Mouse (Mus musculus) neural tube, embryonic 13.5 days (tissue): ENCODE measurements around the gene Bak1. TPM values are rescaled to one million over a fixed set of nuclear protein-coding genes. Genes with fewer than 3 reads are reported as not detected.
A peak's percentile ranks its signal among the peaks of the same experiment; 100 is the strongest.

Experiments
- ATAC-seq: fragments of 200-750 bp; cut with Nextera tagmentation; 2 replicates; pipeline ENCODE4 v1.8.0; 2017; ENCODE audit warnings: low read depth, mild to moderate bottlenecking, moderate TSS enrichment, moderate library complexity
- H3K27ac ChIP-seq: fragments of 300-500 bp; sonication (generic); replicated peaks from 2 replicates; pipeline ENCODE4 v1.5.1; 2015; ENCODE audit warnings: moderate library complexity, mild to moderate bottlenecking, inconsistent platforms
- H3K27me3 ChIP-seq: fragments of 300-500 bp; sonication (generic); 2 replicates; pipeline ENCODE4 v1.6.1; 2015; ENCODE audit warnings: mild to moderate bottlenecking, inconsistent platforms
- H3K36me3 ChIP-seq: fragments of 300-500 bp; sonication (generic); 2 replicates; pipeline ENCODE4 v1.6.1; 2015; ENCODE audit warnings: mild to moderate bottlenecking, inconsistent platforms
- H3K4me1 ChIP-seq: fragments of 300-500 bp; sonication (generic); replicated peaks from 2 replicates; pipeline ENCODE4 v1.6.1; 2015; ENCODE audit warnings: inconsistent platforms
- H3K4me2 ChIP-seq: fragments of 300-500 bp; sonication (generic); 2 replicates; pipeline ENCODE4 v1.6.1; 2015; ENCODE audit warnings: inconsistent platforms, mild to moderate bottlenecking, moderate library complexity
- H3K4me3 ChIP-seq: fragments of 300-500 bp; sonication (generic); 2 replicates; pipeline ENCODE4 v1.5.1; 2015; ENCODE audit warnings: mild to moderate bottlenecking, inconsistent platforms
- H3K9ac ChIP-seq: fragments of 300-500 bp; sonication (generic); 2 replicates; pipeline ENCODE4 v1.6.1; 2015; ENCODE audit warnings: moderate library complexity, mild to moderate bottlenecking, inconsistent platforms
- H3K9me3 ChIP-seq: fragments of 300-500 bp; sonication (generic); 2 replicates; pipeline ENCODE4 v1.6.1; 2016; ENCODE audit warnings: inconsistent platforms
- WGBS: fragments of 180-500 bp; shearing (Covaris S2); methylation state at CpG from one replicate; pipeline ENCODE4 v1.1.7; 2015; 5-methylcytosine and 5-hydroxymethylcytosine counted together
- polyA plus RNA-seq: library from polyadenylated mRNA; unstranded; fragments of >200 nt; fragmentation: Nextera tagmentation; extraction: Ambion mirVana; gene quantifications from 2 replicates; pipeline ENCODE4 v1.2.1, GENCODE M21; 2015

Bak1 gene
- polyA plus RNA-seq, 1 experiment from 2014 or later: 3.3 TPM

DNA sequence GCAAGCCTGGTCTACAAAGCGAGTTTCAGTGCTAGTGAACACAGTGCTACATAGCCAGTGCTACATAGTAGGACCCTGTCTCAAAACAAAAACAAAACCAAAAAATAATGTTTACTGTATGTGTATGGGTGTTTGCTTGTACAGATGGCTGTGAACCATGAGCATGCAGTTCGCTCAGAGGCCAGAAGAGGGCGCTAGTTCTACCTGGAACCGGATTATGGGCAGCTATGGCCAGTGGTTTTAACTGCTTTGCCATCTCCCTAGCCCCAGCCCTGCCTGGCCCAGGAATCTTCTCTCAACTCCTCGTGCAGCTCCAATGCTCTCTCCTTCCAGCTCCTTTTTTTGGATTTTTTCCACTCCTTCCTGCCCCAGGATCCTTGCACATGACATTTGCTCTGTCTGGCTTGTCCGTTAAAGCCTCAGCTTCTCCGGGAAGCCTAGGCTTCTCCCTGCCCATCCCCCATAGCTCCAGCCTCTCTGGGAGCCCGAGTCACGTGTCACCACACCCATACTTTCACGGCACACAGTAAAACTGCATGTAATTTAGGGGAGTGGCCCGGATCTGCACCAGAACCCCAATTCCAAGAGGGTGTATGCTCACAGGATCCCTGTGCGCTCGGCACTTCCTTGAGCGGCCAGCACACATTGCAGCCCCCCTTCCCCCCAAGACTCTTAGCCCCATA lies 19.1 kb upstream of the Bak1 start:
- H3K9me3 ChIP-seq: no peaks in the 10 kb centered on the region
- no peak for ATAC-seq
- peaks cover 12% of the 10 kb centered on the region for H3K4me1 ChIP-seq
- no peak overlapping the region for H3K4me2 ChIP-seq
- no peak overlapping the region for H3K4me3 ChIP-seq
- H3K36me3 ChIP-seq: no peaks in the 10 kb centered on the region
- peak overlapping the region; percentile 72 for H3K27ac ChIP-seq
- H3K9ac ChIP-seq: no peak overlapping the region
- WGBS: 78% methylated on average over 14 of the region's 14 CpGs
- no peaks in the 10 kb centered on the region for H3K27me3 ChIP-seq

DNA sequence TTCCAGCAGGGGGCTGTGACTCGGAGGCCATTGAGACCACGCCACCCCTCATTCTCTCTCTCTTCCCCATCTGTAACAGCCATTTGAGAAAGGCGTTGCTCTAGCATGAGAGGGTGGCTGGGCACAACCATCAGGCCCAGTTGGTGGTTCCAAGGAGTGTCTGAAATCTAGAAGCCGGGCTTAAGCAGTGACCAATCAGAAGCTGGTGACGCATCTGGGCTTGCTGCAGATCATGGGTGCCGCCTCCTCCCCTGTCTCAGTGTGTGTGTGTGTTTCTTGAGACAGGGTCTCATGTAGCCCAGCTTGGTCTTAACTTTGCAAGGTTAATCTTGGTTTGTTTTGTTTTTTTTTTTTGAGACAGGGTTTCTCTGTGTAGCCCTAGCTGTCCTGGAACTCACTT lies 16.4 kb upstream of the Bak1 start:
- Histone ChIP-seq H3K4me2 (no peak overlapping the region), H3K9ac (no peak overlapping the region), H3K4me1 (peaks cover 19% of the 10 kb centered on the region), H3K27ac (no peak overlapping the region), H3K36me3 (no peaks in the 10 kb centered on the region), H3K9me3 (no peaks in the 10 kb centered on the region), H3K27me3 (no peaks in the 10 kb centered on the region), H3K4me3 (no peak overlapping the region)
- no peak for ATAC-seq
- 86% methylated on average over 6 of the region's 6 CpGs for WGBS

DNA sequence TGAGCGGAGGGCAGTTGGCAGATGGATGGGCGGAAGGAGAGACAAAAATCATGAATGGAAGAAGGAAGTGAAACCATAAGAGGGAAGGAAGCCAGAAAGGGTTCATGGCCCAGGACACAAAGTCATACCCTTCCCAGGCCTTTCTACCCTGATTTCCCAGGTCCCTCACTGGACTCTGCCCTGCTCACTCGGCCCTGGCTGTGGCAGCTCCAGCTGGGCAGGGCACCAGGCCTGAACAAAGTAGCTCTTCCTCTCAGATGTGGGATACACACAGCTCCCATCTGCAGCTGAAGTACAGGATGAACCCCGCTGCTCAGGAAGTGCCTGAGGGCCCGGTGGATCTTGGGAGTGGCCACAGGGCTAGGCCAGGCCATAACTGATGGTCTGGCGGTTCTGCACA lies 14.0 kb upstream of the Bak1 start:
- H3K9me3 ChIP-seq: no peaks in the 10 kb centered on the region
- no peak overlapping the region for H3K27ac ChIP-seq
- H3K36me3 ChIP-seq: no peaks in the 10 kb centered on the region
- ATAC-seq: no peak
- peaks cover 37% of the 10 kb centered on the region for H3K4me1 ChIP-seq
- no peak overlapping the region for H3K4me3 ChIP-seq
- H3K27me3 ChIP-seq: no peaks in the 10 kb centered on the region
- no peak overlapping the region for H3K4me2 ChIP-seq
- 64% methylated on average over 6 of the region's 6 CpGs for WGBS
- H3K9ac ChIP-seq: 0 out of 2 replicates have a peak overlapping the region, but pooled peaks have one; percentile 26

DNA sequence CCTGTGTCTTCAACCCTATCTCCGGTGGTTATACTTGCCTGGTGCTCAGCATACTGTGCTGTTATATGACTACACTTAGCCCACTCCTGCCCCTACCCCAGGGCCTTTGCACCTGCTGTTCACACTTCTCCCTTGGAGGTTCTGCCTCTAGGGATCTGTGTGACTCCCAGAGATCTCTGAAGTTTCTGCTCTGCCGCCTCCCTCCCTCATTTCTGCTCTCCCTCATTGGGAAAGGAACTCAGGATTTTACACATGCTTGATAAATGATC lies 12.9 kb upstream of the Bak1 start:
- no peak overlapping the region for H3K4me2 ChIP-seq
- WGBS: 83% methylated on average over 2 of the region's 2 CpGs

DNA sequence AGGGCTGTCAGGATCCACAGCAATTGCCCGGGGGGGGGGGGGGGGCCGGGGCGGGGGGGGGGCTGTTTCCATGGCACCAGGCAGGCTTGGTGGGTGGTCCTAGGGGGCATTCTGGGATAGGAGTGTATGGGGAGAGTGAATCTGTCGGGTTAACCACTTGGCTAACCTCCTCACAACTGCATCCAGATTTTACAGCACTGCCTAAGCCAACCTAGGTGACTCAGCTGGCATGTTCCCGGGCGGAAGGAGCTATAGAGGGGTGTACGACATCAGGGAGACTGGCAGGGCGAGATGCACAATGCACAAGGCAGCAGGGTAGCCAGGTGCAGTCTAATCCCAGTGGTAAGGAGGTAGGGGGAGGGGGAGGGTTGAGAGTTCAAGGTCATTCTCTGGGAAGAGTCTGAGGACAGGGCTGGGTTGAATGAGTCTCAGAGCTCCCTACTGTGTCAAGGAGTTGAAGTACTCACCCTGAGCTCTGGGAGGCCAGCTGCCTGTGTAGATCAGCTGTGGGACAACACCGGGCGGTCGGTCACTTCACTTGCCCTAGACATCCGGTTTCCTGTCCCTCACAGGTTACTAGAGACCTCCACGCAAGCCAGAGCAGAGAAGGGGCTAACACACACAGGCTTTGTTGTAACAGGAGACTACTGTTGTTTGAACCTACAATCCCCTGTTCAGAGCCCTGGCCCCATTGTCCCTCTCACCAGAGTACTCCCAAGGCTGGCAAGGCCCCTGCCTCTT lies 12.4 kb upstream of the Bak1 start:
- Histone ChIP-seq H3K4me1 (peaks cover 37% of the 10 kb centered on the region), H3K27me3 (no peaks in the 10 kb centered on the region), H3K27ac (no peak overlapping the region; the same call in 1 of the 2 replicates), H3K4me2 (no peak overlapping the region), H3K9me3 (no peaks in the 10 kb centered on the region), H3K36me3 (no peaks in the 10 kb centered on the region), H3K4me3 (no peak overlapping the region), H3K9ac (no peak overlapping the region)
- 39% methylated on average over 13 of the region's 13 CpGs for WGBS
- ATAC-seq: 0 out of 2 replicates have a peak, but pooled peaks have one; percentile 51

More for the DNA sequence above, 12.9 kb upstream of the Bak1 start:
- H3K4me1 ChIP-seq: peaks cover 37% of the 10 kb centered on the region
- no peak overlapping the region for H3K4me3 ChIP-seq
- H3K36me3 ChIP-seq: no peaks in the 10 kb centered on the region
- no peak for ATAC-seq
- no peaks in the 10 kb centered on the region for H3K27me3 ChIP-seq
- H3K9ac ChIP-seq: no peak overlapping the region
- H3K9me3 ChIP-seq: no peaks in the 10 kb centered on the region
- no peak overlapping the region for H3K27ac ChIP-seq

DNA sequence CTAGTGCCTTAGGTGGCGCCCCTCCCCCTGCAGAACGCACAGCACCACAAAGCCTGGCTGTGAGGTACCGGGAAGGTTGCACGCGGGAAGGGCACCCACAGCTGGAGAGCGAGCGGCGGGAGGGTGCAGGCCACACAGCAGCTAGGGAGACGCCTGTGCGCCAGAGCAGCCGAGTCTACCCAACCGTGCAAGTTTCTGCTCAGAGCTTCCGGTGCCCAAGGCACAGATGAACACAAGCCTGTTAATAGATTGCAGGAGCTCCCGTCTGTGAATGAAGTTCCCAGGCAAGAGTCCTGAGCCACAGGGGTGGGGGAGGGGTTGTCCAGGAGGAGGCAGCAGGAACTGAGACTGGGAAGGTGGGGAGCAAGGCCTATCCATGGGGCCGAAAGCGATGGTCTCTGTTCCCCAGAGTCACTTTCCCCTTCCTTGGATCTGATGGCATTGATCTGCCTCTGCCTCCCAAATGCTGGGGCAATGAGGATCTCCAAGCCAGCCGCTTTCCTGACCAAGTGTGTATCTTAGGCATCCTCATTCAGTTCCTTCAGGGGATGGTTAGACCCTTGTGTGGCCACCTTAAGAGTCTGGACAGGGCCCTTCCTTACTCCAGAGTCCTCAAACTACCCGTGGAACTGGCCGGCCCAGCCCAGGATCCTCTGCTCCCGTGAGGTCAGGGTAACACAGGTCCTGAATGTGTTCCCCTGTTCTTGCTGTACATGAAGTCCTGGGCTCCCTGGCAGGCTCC lies 11.7 kb upstream of the Bak1 start:
- Histone ChIP-seq H3K9ac (peak overlapping the region; percentile 43; the same call in 1 of the 2 replicates), H3K36me3 (no peaks in the 10 kb centered on the region), H3K27ac (peak overlapping the region; percentile 62), H3K4me1 (peaks cover 37% of the 10 kb centered on the region), H3K9me3 (no peaks in the 10 kb centered on the region), H3K4me3 (no peak overlapping the region), H3K27me3 (no peaks in the 10 kb centered on the region), H3K4me2 (peak overlapping the region; percentile 41)
- peak; percentile 54 for ATAC-seq
- 16% methylated on average over 20 of the region's 20 CpGs for WGBS

DNA sequence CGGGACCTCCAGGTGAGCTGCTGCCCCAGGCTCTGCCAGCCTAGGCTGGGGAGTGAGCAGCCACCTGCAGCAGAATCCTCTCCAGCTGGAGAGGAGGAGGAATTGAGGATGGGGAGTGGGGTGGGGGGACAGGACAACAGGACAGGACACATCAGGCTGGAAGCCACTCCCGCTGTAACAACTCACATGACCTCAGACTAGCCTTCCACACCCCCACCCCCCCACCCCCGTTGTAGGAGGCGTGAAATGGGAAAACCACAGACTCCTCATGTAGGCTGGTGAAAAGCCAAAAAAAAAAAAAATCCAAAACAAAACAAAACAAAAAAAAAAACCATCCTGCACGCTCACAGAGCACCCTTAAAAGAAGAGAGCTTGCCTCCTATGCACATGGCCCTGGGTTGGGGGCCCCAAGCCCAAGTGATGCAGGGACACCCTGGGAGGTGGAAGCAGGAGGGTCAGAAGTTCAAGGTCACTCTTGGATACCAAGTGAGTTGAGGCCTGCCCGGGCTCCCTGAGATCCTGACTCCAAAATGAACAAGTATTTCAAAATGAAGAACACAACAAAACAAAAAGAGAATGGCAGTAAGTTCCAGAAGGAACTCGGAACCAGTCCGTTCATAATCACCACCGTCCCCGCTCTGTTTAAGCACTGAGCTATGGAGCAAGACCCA lies 10.8 kb upstream of the Bak1 start:
- H3K27me3 ChIP-seq: no peaks in the 10 kb centered on the region
- no peaks in the 10 kb centered on the region for H3K36me3 ChIP-seq
- 72% methylated on average over 10 of the region's 10 CpGs for WGBS
- peak overlapping the region; percentile 62; the same call in 1 of the 2 replicates for H3K27ac ChIP-seq
- H3K4me2 ChIP-seq: no peak overlapping the region
- H3K9me3 ChIP-seq: no peaks in the 10 kb centered on the region
- ATAC-seq: no peak
- H3K9ac ChIP-seq: peak overlapping the region; percentile 43; the same call in 1 of the 2 replicates
- H3K4me3 ChIP-seq: no peak overlapping the region
- H3K4me1 ChIP-seq: peaks cover 37% of the 10 kb centered on the region

DNA sequence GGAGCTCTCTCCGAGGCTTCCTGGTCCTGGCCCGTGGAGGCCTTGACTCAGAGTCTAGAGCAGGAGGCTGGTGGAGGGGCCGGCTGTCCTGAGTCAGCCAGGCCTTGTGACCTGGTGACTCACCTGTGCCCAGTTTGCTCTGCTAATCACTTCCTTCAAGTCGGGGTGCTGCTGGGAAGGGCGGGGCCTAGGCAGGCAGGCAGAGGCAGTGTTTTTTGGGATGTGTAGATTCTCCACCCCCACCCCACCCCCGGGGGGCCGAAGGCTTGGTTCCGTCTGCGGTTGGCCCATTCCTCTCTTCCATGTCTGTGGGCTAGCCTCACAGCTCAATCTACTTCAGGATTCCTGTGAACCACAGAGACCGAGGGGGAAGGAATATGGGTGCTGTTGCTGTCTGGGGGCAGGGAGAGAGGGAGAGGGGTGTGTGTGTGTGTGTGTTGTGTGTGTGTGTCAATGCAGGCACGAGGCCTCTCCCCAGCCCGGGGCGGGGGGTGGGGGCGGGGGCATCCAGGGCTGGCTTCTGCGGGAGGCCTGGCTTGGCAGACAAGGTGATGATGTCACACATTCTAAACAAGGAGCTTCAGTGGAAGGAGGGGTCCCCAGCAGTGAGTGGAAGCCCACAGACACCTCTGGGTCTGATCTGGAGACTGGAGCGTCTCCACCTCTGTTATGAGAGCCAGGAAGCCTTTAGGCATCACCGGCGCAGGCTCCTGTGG lies 9.7 kb upstream of the Bak1 start:
- WGBS: 50% methylated on average over 17 of the region's 18 CpGs
- Histone ChIP-seq H3K4me3 (no peak overlapping the region), H3K9me3 (no peaks in the 10 kb centered on the region), H3K27ac (no peak overlapping the region), H3K4me2 (no peak overlapping the region), H3K27me3 (no peaks in the 10 kb centered on the region), H3K4me1 (peaks cover 37% of the 10 kb centered on the region), H3K36me3 (no peaks in the 10 kb centered on the region), H3K9ac (0 out of 2 replicates have a peak overlapping the region, but pooled peaks have one; percentile 8)
- ATAC-seq: no peak

DNA sequence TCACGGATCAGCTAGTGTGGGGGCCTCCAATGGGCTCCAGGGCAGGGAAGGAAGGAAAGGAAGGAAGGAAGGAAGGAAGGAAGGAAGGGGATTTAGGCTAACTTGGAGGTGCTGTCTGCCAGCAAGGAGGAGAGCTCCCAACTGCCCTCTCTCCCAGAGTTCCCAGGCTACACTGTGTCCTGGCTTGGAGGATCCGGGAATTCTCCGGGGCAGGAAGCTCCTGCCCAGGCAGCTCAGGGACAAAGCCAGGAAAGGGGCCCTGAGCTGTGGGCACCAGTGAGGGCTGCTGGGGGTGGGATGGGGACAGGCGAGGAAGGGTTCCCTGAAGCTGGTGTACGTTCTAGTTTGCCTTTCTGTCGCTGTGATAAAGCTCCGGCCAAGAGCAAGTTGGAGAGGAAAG lies 7.7 kb upstream of the Bak1 start:
- no peak for ATAC-seq
- Histone ChIP-seq H3K9ac (peak overlapping the region; percentile 41; the same call in 1 of the 2 replicates), H3K27ac (0 out of 2 replicates have a peak overlapping the region, but pooled peaks have one; percentile 7), H3K4me1 (peaks cover 39% of the 10 kb centered on the region), H3K4me3 (no peak overlapping the region), H3K4me2 (no peak overlapping the region), H3K9me3 (no peaks in the 10 kb centered on the region), H3K27me3 (no peaks in the 10 kb centered on the region), H3K36me3 (no peaks in the 10 kb centered on the region)
- WGBS: 71% methylated on average over 7 of the region's 7 CpGs

DNA sequence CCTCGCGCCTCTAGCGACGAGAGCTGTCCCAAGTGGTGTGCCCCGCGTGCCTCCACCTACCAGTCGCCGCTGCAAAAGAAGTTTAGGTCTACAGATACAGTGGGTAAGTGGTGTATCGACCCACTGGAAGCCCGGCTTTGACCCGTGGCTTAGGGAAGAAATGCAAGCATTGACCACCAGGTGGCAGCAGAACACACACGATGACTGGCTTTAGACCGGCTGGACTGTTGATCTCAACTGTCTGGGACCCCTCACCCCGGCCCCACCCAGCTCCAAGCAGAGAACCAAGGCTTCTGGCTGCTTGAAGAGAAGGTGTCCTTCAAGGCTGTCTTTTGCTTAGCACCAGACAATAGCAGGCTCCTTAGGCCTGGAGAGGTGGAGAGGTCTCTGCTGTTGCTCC lies 4.1 kb upstream of the Bak1 start:
- ATAC-seq: 0 out of 2 replicates have a peak, but pooled peaks have one; percentile 15
- Histone ChIP-seq H3K27ac (no peak overlapping the region), H3K9ac (0 out of 2 replicates have a peak overlapping the region, but pooled peaks have one; percentile 17), H3K9me3 (no peaks in the 10 kb centered on the region), H3K4me1 (peaks cover 15% of the 10 kb centered on the region), H3K4me3 (no peak overlapping the region), H3K27me3 (no peaks in the 10 kb centered on the region), H3K4me2 (peak overlapping the region; percentile 33; the same call in 1 of the 2 replicates), H3K36me3 (no peaks in the 10 kb centered on the region)
- WGBS: 2% methylated on average over 14 of the region's 14 CpGs

DNA sequence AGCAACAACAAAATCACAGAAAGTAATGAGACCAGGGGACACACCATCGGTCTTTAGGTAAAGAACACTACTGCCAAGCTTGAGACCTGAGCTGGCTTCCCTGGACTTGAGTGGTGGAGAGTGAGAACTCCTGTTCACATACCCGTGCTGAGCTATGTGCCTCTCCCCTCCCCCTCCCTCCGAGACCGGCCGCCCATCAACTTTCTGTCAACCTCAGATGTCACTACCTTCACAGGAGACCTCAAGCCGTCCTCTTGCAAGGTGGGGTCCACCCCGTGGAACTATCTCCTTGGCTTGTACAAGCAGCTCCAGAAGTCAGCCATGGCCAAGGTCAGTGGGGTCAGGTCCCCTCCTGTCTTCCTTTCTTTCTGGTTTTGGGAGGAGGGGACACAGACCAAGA lies 3.5 kb upstream of the Bak1 start:
- Histone ChIP-seq H3K9ac (no peak overlapping the region), H3K4me2 (no peak overlapping the region), H3K36me3 (no peaks in the 10 kb centered on the region), H3K27me3 (no peaks in the 10 kb centered on the region), H3K4me1 (peaks cover 21% of the 10 kb centered on the region), H3K4me3 (no peak overlapping the region), H3K9me3 (no peaks in the 10 kb centered on the region), H3K27ac (no peak overlapping the region)
- WGBS: 52% methylated on average over 7 of the region's 7 CpGs
- no peak for ATAC-seq
